Mouse (Mus musculus): ENCODE measurements around the gene Cenpp. TPM values are rescaled to one million over a fixed set of nuclear protein-coding genes. Genes with fewer than 3 reads are reported as not detected.

The Cenpp gene
- polyA plus RNA-seq, 1 experiment, result 1.5 TPM

DNA sequence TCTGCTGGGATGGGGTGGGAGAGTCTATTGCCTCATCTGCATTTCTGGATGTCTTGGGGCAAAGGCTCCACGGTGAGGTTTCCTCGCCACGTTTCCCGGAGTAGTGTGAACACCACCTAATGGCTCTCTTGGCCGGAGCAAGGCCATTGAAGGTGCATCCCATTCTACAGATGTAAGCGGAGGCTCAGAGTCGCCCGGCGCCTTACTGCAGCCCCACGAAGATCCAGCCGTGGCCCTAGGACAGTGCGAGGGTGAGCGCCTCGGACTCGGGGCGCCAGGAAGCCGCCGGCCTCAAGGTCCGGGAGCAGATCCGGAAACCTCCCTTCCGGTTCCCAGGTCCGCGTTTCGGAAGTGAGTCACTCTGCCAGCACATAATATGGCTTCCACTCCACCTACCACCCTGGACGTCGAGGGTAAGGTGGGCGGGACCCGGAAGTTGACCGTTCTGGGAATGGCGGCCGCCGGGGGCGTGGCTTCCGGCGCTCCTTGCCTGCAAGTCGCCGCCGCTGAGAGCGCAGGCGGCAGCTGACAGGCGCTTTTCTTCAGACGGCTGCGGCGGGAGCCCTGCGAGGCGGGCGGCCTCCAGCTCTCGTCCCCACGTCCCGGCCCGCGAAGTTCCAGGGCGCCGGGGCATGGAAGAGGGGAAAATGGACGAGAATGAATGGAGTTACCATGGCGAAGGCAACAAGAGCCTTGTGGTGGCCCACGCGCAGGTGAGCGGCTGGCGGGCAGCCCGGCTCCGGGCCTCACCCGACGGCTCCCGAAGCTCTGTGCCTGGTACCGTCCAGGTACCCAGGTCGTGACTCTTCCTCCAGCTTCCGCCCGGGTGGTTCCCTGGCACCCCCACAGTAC lies 231.6 kb downstream of the Cenpp start, which contains the start of gene Ippk:
Gene Ippk, plus strand, starts transcription at position 496 of the 852 bp plus-strand sequence.
- WGBS, result under 1% methylated on average over 69 of the region's 69 CpGs

More for the DNA sequence above, 231.6 kb downstream of the Cenpp start, which contains the start of gene Ippk:
- DNase-seq (ENCODE audit: low read depth, low spot score), result peak; percentile 88

Other genes with a start within 250 kb of the Cenpp start
- 7.7 and 8.1 TPM in 2 replicates for gene Ippk, start 231.5 kb downstream of the Cenpp start, polyA plus RNA-seq (2012; rRNA removed)
- 0.07 TPM in 1 of 2 replicates, not detected in the other for gene Tes3-ps, start 159.5 kb downstream of the Cenpp start, polyA plus RNA-seq (2012; rRNA removed)
- 0.67 and 0.71 TPM in 2 replicates for gene Ecm2, start 148.0 kb downstream of the Cenpp start, polyA plus RNA-seq (2012; rRNA removed)
- gene Aspn, start 108.3 kb downstream of the Cenpp start, polyA plus RNA-seq (2012; rRNA removed), result 2.1 and 2.4 TPM in 2 replicates
- gene Omd, start 70.3 kb downstream of the Cenpp start, polyA plus RNA-seq (2012; rRNA removed), result not detected in 2 replicates
- 6.4 and 7.1 TPM in 2 replicates for gene Ogn, start 44.7 kb downstream of the Cenpp start, polyA plus RNA-seq (2012; rRNA removed)
- 0.84 and 1.4 TPM in 2 replicates for gene Nol8, start 293 bp upstream of the Cenpp start, polyA plus RNA-seq (2012; rRNA removed)
- gene Iars, start 29.3 kb upstream of the Cenpp start, polyA plus RNA-seq (2012; rRNA removed), result 17.9 and 25.0 TPM in 2 replicates
- gene Gm30302, start 146.2 kb upstream of the Cenpp start, polyA plus RNA-seq (2012; rRNA removed), result not detected in 2 replicates

Measured in large intestine, adult 2 months (tissue).